Comparison of ENCODE assay signal across 8 mouse cellular contexts in genomic region chr13:97442283-97442682, GRCm38 (mm10).
DNase-seq lines count a peak whose midpoint lies in the region; ATAC-seq and TF ChIP-seq lines count a peak whose summit lies in the region.

No protein-coding gene starts in this region.

- peak overlapping the region; percentile 43 for H3K27ac ChIP-seq in heart, embryonic 11.5 days (ENCODE audit: low read depth, low read length)
- H3K27ac ChIP-seq in forebrain, embryonic 16.5 days (ENCODE audit: low read length), result peak overlapping the region; percentile 11
- H3K27ac ChIP-seq in limb, embryonic 15.5 days, result peak overlapping the region; percentile 54; the same call in 1 of the 2 replicates
- peak overlapping the region; percentile 49 for H3K27ac ChIP-seq in neural tube, embryonic 13.5 days (replicated peaks)
- no peak overlapping the region for H3K27ac ChIP-seq in cerebellum, adult 2 months (ENCODE audit: insufficient read depth, low read length)

- no peaks in the 10 kb centered on the region for H3K9me3 ChIP-seq in heart, embryonic 11.5 days (replicated peaks; ENCODE audit: control insufficient read depth, low read length)
- no peaks in the 10 kb centered on the region for H3K9me3 ChIP-seq in E14TG2a.4 (ENCODE audit: low read length)
- no peaks in the 10 kb centered on the region for H3K9me3 ChIP-seq in forebrain, embryonic 16.5 days (ENCODE audit: control insufficient read depth, low read length)
- H3K9me3 ChIP-seq in limb, embryonic 15.5 days, result no peaks in the 10 kb centered on the region
- H3K9me3 ChIP-seq in neural tube, embryonic 13.5 days, result no peaks in the 10 kb centered on the region

- no peak overlapping the region for H3K4me3 ChIP-seq in heart, embryonic 11.5 days (ENCODE audit: low read depth, low read length)
- H3K4me3 ChIP-seq in E14TG2a.4 (replicated peaks; ENCODE audit: low read length), result peak overlapping the region; percentile 51
- H3K4me3 ChIP-seq in forebrain, embryonic 16.5 days (replicated peaks; ENCODE audit: low read length), result no peak overlapping the region
- no peak overlapping the region for H3K4me3 ChIP-seq in limb, embryonic 15.5 days
- H3K4me3 ChIP-seq in neural tube, embryonic 13.5 days, result no peak overlapping the region
- H3K4me3 ChIP-seq in cerebellum, adult 2 months (replicated peaks; ENCODE audit: insufficient read depth, low read depth, low read length), result no peak overlapping the region

- DNase-seq in heart, adult 8-10 months (ENCODE audit: low spot score), result no peak
- no peak for DNase-seq in cerebellum, adult 2 months
- no peak for DNase-seq in left cerebral cortex, adult 11 months (ENCODE audit: low spot score)

- no peak for TF ChIP-seq CTCF in E14TG2a.4 (conservative IDR thresholded peaks at IDR 0.05; ENCODE audit: low read length)
- no peak for TF ChIP-seq CTCF in cerebellum, adult 2 months (IDR thresholded peaks at IDR 0.05; ENCODE audit: borderline replicate concordance, insufficient read depth, low read depth, low read length)

- 15% methylated on average over 10 of the region's 10 CpGs for WGBS in heart, embryonic 11.5 days (ENCODE audit: insufficient replicate concordance)
- WGBS in forebrain, embryonic 16.5 days, result 33% methylated on average over 10 of the region's 10 CpGs
- WGBS in limb, embryonic 15.5 days, result 27% methylated on average over 10 of the region's 10 CpGs
- WGBS in neural tube, embryonic 13.5 days, result 19% methylated on average over 10 of the region's 10 CpGs
- 58% methylated on average over 10 of the region's 10 CpGs for WGBS in cerebellum, adult 2 months

- H3K9ac ChIP-seq in heart, embryonic 11.5 days (ENCODE audit: low read depth, low read length), result 0 out of 2 replicates have a peak overlapping the region, but pooled peaks have one; percentile 44
- H3K9ac ChIP-seq in forebrain, embryonic 16.5 days (replicated peaks; ENCODE audit: low read depth, low read length), result no peak overlapping the region
- H3K9ac ChIP-seq in limb, embryonic 15.5 days, result no peak overlapping the region
- H3K9ac ChIP-seq in neural tube, embryonic 13.5 days, result no peak overlapping the region

- no peaks in the 10 kb centered on the region for H3K27me3 ChIP-seq in heart, embryonic 11.5 days (ENCODE audit: control insufficient read depth, insufficient read depth, low read length)
- 0 out of 2 replicates have a peak, but pooled peaks cover 3% of the 10 kb centered on the region for H3K27me3 ChIP-seq in E14TG2a.4 (ENCODE audit: insufficient read depth, low read length)
- H3K27me3 ChIP-seq in forebrain, embryonic 16.5 days (replicated peaks; ENCODE audit: control insufficient read depth, insufficient read depth, low read length), result no peaks in the 10 kb centered on the region
- H3K27me3 ChIP-seq in limb, embryonic 15.5 days, result no peaks in the 10 kb centered on the region
- no peaks in the 10 kb centered on the region for H3K27me3 ChIP-seq in neural tube, embryonic 13.5 days
- H3K27me3 ChIP-seq in cerebellum, adult 2 months (ENCODE audit: control insufficient read depth, insufficient read depth, low read length), result no peaks in the 10 kb centered on the region; the same call in 1 of the 2 replicates

- peaks cover 46% of the 10 kb centered on the region for H3K4me1 ChIP-seq in heart, embryonic 11.5 days (ENCODE audit: control insufficient read depth, insufficient read depth, low read length)
- peaks cover 82% of the 10 kb centered on the region for H3K4me1 ChIP-seq in E14TG2a.4 (replicated peaks; ENCODE audit: low read depth, low read length)
- peaks cover 30% of the 10 kb centered on the region for H3K4me1 ChIP-seq in forebrain, embryonic 16.5 days (replicated peaks; ENCODE audit: control insufficient read depth, insufficient read depth, low read length)
- H3K4me1 ChIP-seq in limb, embryonic 15.5 days, result peaks cover 25% of the 10 kb centered on the region
- peaks cover 51% of the 10 kb centered on the region for H3K4me1 ChIP-seq in neural tube, embryonic 13.5 days (replicated peaks)
- no peaks in the 10 kb centered on the region for H3K4me1 ChIP-seq in cerebellum, adult 2 months (ENCODE audit: control insufficient read depth, insufficient read depth, low read length)

- peak overlapping the region; percentile 34 for H3K4me2 ChIP-seq in heart, embryonic 11.5 days
- H3K4me2 ChIP-seq in forebrain, embryonic 16.5 days (ENCODE audit: low read length), result no peak overlapping the region
- H3K4me2 ChIP-seq in limb, embryonic 15.5 days, result no peak overlapping the region
- 0 out of 2 replicates have a peak overlapping the region, but pooled peaks have one; percentile 19 for H3K4me2 ChIP-seq in neural tube, embryonic 13.5 days

- ATAC-seq in heart, embryonic 11.5 days (replicated peaks; ENCODE audit: insufficient number of reproducible peaks, low FRiP score, low TSS enrichment), result no peak
- 0 out of 2 replicates have a peak, but pooled peaks have one; percentile 13 for ATAC-seq in forebrain, embryonic 16.5 days
- ATAC-seq in limb, embryonic 15.5 days (ENCODE audit: insufficient number of reproducible peaks, low FRiP score, low TSS enrichment, low read depth), result no peak
- ATAC-seq in neural tube, embryonic 13.5 days (ENCODE audit: low read depth), result no peak

- no peak for TF ChIP-seq POLR2A in cerebellum, adult 2 months (IDR thresholded peaks at IDR 0.05; ENCODE audit: borderline replicate concordance, insufficient read depth, low read length)

- no peaks in the 10 kb centered on the region for H3K36me3 ChIP-seq in heart, embryonic 11.5 days (ENCODE audit: control insufficient read depth, insufficient read depth, low read length)
- no peaks in the 10 kb centered on the region for H3K36me3 ChIP-seq in E14TG2a.4 (ENCODE audit: insufficient read depth, low read length)
- H3K36me3 ChIP-seq in forebrain, embryonic 16.5 days (ENCODE audit: control insufficient read depth, insufficient read depth), result no peaks in the 10 kb centered on the region
- no peaks in the 10 kb centered on the region for H3K36me3 ChIP-seq in limb, embryonic 15.5 days
- H3K36me3 ChIP-seq in neural tube, embryonic 13.5 days, result no peaks in the 10 kb centered on the region

Comparison
In these comparisons a context has a peak if more than half of its experiments do, and no peak if none do; other contexts are left out.
1. H3K4me2 ChIP-seq: peak in heart, embryonic 11.5 days (single experiment) and neural tube, embryonic 13.5 days (single experiment); none in forebrain, embryonic 16.5 days (single experiment) and limb, embryonic 15.5 days (single experiment).